Mouse (Mus musculus) layer of hippocampus, adult 9-11 months (tissue): ENCODE data around the gene Mpl.

Source experiments
- DNase-seq: peaks from one replicate; pipeline ENCODE4 v3.0.0; 2022

Mpl gene

GRCm38 (mm10) chr4:118427415-118427767 is 29.9 kb downstream of the Mpl start:
- DNase-seq = no peak

GRCm38 (mm10) chr4:118425374-118425773 is 31.9 kb downstream of the Mpl start:
- DNase-seq = no peak

- DNase-seq = no peak
These were observed 32.7 kb downstream of the Mpl start for GRCm38 (mm10) chr4:118424541-118425160.

GRCm38 (mm10) chr4:118421384-118421783 is 35.9 kb downstream of the Mpl start:
- no peak for DNase-seq

- peak; percentile 42 for DNase-seq
These were observed 40.1 kb downstream of the Mpl start for GRCm38 (mm10) chr4:118417112-118417797.

- DNase-seq = no peak
These were observed 41.0 kb downstream of the Mpl start for GRCm38 (mm10) chr4:118416329-118416728.

GRCm38 (mm10) chr4:118415779-118416178 is 41.5 kb downstream of the Mpl start:
- no peak for DNase-seq

- no peak for DNase-seq
These were observed 43.8 kb downstream of the Mpl start for GRCm38 (mm10) chr4:118413553-118413952.

- no peak for DNase-seq
These were observed 46.4 kb downstream of the Mpl start for GRCm38 (mm10) chr4:118410871-118411270.

- DNase-seq = peak; percentile 90
These were observed 48.0 kb downstream of the Mpl start, which contains the start of the genes Szt2 and Med8 for GRCm38 (mm10) chr4:118409142-118409900. TSS of gene Szt2 (minus strand) at chr4:118409273. TSS of gene Med8 (plus strand) at chr4:118409337.

- no peak for DNase-seq
These were observed 54.6 kb downstream of the Mpl start for GRCm38 (mm10) chr4:118402701-118403100.

- no peak for DNase-seq
These were observed 55.4 kb downstream of the Mpl start for GRCm38 (mm10) chr4:118401918-118402317.

GRCm38 (mm10) chr4:118401421-118401820 is 55.9 kb downstream of the Mpl start:
- no peak for DNase-seq

- no peak for DNase-seq
These were observed 58.9 kb downstream of the Mpl start for GRCm38 (mm10) chr4:118398400-118398799.

- no peak for DNase-seq
These were observed 60.9 kb downstream of the Mpl start for GRCm38 (mm10) chr4:118396433-118396832.

GRCm38 (mm10) chr4:118395289-118395688 is 62.0 kb downstream of the Mpl start:
- DNase-seq = no peak

GRCm38 (mm10) chr4:118394505-118394904 is 62.8 kb downstream of the Mpl start:
- DNase-seq = no peak
